Mouse (Mus musculus) heart, embryonic 14.5 days (tissue): ENCODE results near the gene Pygo1. TPM values are rescaled to one million over a fixed set of nuclear protein-coding genes. Genes with fewer than 3 reads are reported as not detected.

Source experiments
- ATAC-seq: fragments of 200-750 bp; cut with Nextera tagmentation; 2 replicates; pipeline ENCODE4 v1.8.0; 2017; ENCODE audit warnings: low read depth, moderate TSS enrichment; ENCODE audit not compliant: insufficient number of reproducible peaks, insufficient read depth, low FRiP score
- H3K27ac ChIP-seq, 2 experiments: fragments of 200-500 bp in 1 of 2; fragments of 300-500 bp in 1 of 2; sonication (generic) in 1 of 2; replicated peaks in 1 of 2; 2 replicates each; pipeline ENCODE4 v1.5.1; 2012 to 2014; ENCODE audit warnings: low read depth in 2 of 2, low read length in 2 of 2, control low read depth in 1 of 2, mild to moderate bottlenecking in 1 of 2, mixed read lengths in 1 of 2; ENCODE audit not compliant: control insufficient read depth in 1 of 2, insufficient read depth in 1 of 2
- H3K27me3 ChIP-seq: fragments of 300-500 bp; sonication (generic); 2 replicates; pipeline ENCODE4 v1.6.1; 2014; ENCODE audit warnings: mild to moderate bottlenecking, low read length, control low read depth; ENCODE audit not compliant: control insufficient read depth, insufficient read depth
- H3K36me3 ChIP-seq: fragments of 300-500 bp; sonication (generic); 2 replicates; pipeline ENCODE4 v1.6.1; 2014; ENCODE audit warnings: mild to moderate bottlenecking, control low read depth, low read length, mixed read lengths; ENCODE audit not compliant: control insufficient read depth, insufficient read depth
- H3K4me1 ChIP-seq, 2 experiments: fragments of 200-500 bp in 1 of 2; fragments of 300-500 bp in 1 of 2; sonication (generic) in 1 of 2; 2 replicates each; pipeline ENCODE4 v1.6.1; 2012 to 2014; ENCODE audit warnings: low read length in 2 of 2, control low read depth in 1 of 2, mixed read lengths in 1 of 2; ENCODE audit not compliant: control insufficient read depth in 2 of 2, insufficient read depth in 2 of 2
- H3K4me2 ChIP-seq: fragments of 300-500 bp; sonication (generic); 2 replicates; pipeline ENCODE4 v1.6.1; 2014; ENCODE audit warnings: mild to moderate bottlenecking, low read length
- H3K4me3 ChIP-seq, 2 experiments: fragments of 200-500 bp in 1 of 2; fragments of 300-500 bp in 1 of 2; sonication (generic) in 1 of 2; 2 replicates each; pipeline ENCODE4 v1.5.1; 2012 to 2014; ENCODE audit warnings: low read length in 2 of 2, mild to moderate bottlenecking in 2 of 2, control low read depth in 1 of 2, low read depth in 1 of 2, moderate library complexity in 1 of 2; ENCODE audit not compliant: control insufficient read depth in 1 of 2, insufficient read depth in 1 of 2
- H3K9ac ChIP-seq: fragments of 300-500 bp; sonication (generic); 2 replicates; pipeline ENCODE4 v1.6.1; 2014; ENCODE audit warnings: mild to moderate bottlenecking, low read length
- H3K9me3 ChIP-seq: fragments of 300-500 bp; sonication (generic); 2 replicates; pipeline ENCODE4 v1.6.1; 2016; ENCODE audit warnings: low read length, control low read depth; ENCODE audit not compliant: control insufficient read depth
- WGBS: fragments of 180-500 bp; shearing (Covaris S2); extraction: QIAGEN DNeasy Blood & Tissue Kit; methylation state at CpG from one replicate; pipeline ENCODE4 v1.1.7; 2014; 5-methylcytosine and 5-hydroxymethylcytosine counted together
- polyA plus RNA-seq: library from polyadenylated mRNA; unstranded; fragments of >200 nt; fragmentation: Nextera tagmentation; extraction: Ambion mirVana; gene quantifications from 2 replicates; pipeline ENCODE4 v1.2.1, GENCODE M21; 2014

Gene Pygo1
- polyA plus RNA-seq, 1 experiment from 2014 or later, result 3.2 TPM

DNA sequence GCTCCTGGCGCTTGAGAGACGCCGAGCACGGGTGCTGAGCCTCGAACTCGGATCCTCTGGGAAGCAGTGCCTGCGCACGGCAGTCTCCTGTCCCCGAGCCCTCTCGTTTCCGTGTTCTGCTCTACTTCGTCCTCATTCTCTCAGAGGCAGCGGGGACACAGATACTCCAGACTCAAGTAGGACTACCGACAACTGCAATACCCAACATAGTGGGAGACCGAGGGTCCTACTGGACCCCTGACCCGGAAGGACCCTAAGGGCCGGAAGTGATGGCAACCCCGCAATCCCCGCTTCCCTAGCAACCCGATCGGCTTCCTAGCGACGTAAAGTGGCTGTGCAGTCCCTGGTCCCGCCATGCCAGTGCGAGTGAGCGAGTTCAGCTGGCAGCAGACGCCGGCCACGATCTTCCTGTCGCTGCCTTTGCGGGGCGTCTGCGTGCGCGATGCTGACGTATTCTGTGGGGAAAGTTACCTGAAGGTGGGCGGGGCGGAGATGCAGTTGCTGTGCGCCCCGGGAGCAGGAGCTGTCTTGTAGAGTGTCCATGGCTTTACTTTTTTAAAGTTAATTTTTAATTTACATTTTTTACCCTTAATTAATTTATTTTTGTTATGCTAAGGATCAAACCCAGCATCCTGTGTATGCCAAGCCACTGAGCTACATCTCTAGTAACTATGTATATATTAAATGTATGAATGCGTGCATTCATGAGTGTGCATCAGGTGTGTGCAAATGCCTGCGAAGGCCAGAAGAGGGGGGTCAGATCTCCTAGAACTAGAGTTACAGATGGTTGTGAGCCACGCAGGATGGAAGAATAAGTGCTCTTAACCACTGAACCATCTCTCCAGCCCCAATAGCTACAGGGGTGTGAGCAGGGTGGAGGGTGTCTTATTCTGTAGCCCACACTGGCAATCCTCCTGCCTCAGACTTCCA is 33.3 kb downstream of the Pygo1 start, which contains the start of the genes Dyx1c1 and Gm44503:
Gene Dyx1c1 (plus strand): TSS at position 265 of the 930 bp plus-strand sequence.
Gene Gm44503 (plus strand): TSS at position 332 of the 930 bp plus-strand sequence.
- H3K36me3 ChIP-seq, result no peaks in the 10 kb centered on the region
- H3K9me3 ChIP-seq, result no peaks in the 10 kb centered on the region
- peak within 1 kb of the TSS; percentile 63 for H3K9ac ChIP-seq
- H3K4me2 ChIP-seq, result peak within 1 kb of the TSS; percentile 67
- H3K4me3 ChIP-seq, result peak within 1 kb of the TSS; percentile 56 to 87
- 1% methylated on average over 43 of the region's 43 CpGs for WGBS
- no peaks in the 10 kb centered on the region for H3K27me3 ChIP-seq
- H3K4me1 ChIP-seq, result peaks cover 0 to 4% of the 10 kb centered on the region in 2 experiments; a peak in 1 of 4 replicates
- ATAC-seq, result peak; percentile 57
- H3K27ac ChIP-seq, result 0 out of 4 replicates have a peak within 1 kb of the TSS, but pooled peaks of 1 of the 2 experiments have one; percentile 14

DNA sequence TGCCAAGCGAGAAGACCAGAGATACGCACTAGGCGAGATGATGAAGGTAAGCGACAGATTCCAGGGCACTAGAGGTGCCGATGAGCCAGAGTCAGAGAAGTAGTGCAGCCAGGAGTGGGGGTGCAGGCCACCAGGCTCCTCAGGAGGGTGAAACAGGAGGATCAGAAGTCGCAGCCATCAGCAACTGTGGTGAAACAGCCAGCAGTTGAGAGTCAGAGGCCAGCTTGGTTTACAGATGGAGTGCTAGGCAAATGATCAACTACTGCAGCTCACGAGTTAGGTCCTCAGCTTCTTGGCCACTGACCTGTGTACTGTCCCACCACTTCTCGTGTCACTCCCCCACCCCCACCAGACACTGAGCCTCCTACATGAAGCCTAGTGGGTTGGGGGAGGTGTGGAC is 35.9 kb downstream of the Pygo1 start:
- Histone ChIP-seq H3K36me3 (no peaks in the 10 kb centered on the region), H3K9me3 (no peaks in the 10 kb centered on the region), H3K4me1 (peaks cover 0 to 4% of the 10 kb centered on the region in 2 experiments; a peak in 1 of 4 replicates), H3K4me3 (no peak overlapping the region), H3K27me3 (no peaks in the 10 kb centered on the region), H3K4me2 (no peak overlapping the region), H3K9ac (no peak overlapping the region), H3K27ac (no peak overlapping the region)
- ATAC-seq, result no peak
- WGBS, result 60% methylated on average over 8 of the region's 8 CpGs

DNA sequence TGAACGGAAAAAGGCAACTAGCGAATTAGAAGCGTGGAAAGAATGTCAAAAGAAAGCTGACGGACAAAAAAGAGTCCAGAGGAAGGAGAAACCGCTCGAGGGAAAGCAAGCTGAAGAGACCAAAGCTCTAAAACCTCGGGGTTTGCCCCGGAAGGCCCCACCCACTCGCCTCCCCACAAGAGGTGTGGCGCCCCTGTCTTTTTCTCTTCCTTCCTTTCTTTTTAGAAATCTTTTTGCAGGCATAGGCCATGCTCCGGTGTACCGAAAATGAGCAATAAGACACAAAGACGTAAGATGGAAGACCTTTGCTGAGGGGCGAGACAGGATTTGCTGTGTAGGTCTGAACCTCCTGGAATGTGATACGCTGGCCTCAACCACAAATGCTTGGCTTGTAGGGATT is 36.5 kb downstream of the Pygo1 start:
- Histone ChIP-seq H3K4me2 (no peak overlapping the region), H3K9ac (no peak overlapping the region), H3K36me3 (no peaks in the 10 kb centered on the region), H3K4me1 (peaks cover 0 to 4% of the 10 kb centered on the region in 2 experiments; a peak in 1 of 4 replicates), H3K27ac (no peak overlapping the region), H3K27me3 (no peaks in the 10 kb centered on the region), H3K9me3 (no peaks in the 10 kb centered on the region), H3K4me3 (no peak overlapping the region)
- ATAC-seq, result no peak
- WGBS, result 72% methylated on average over 15 of the region's 15 CpGs

DNA sequence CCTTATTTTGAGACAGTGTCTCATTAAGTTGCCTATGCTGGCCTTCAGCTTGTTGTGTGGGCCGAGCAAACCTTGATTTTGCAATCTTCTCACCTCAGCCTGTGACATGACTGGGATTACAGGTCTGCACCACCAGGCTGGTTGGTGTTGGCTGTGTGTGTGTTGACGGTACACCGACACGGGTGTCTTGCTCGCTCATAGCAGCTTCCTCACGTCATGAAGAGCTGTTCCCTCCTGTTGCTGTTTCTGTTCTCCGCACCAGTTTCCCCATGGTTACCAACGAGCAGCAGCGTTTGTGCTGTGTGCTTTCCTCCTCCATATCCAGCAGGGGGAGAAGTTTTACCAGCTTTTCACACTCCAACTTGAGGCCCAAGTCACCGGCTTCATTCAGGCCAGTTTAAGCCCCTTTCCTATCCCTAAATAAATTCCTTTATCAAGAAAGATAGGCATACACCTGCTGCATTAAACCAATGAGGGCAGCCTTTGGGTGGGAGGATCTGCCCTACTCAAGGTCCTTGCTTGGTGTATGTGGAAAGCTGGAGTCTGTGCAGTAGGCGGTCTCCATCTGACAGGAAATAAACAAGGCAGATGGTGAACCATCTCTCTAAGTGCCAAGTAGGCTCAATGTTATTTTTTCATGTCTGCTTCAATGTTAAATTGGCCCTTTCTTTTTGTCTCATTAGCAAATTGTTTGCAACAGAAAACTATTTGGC is 43.1 kb downstream of the Pygo1 start:
- WGBS, result 30% methylated on average over 11 of the region's 11 CpGs
- Histone ChIP-seq H3K4me1 (no peaks in the 10 kb centered on the region), H3K27ac (no peak overlapping the region), H3K4me3 (no peak overlapping the region), H3K27me3 (no peaks in the 10 kb centered on the region), H3K36me3 (no peaks in the 10 kb centered on the region), H3K9me3 (no peaks in the 10 kb centered on the region), H3K4me2 (no peak overlapping the region), H3K9ac (no peak overlapping the region)
- ATAC-seq, result peak; percentile 35; the same call in 1 of the 2 replicates

DNA sequence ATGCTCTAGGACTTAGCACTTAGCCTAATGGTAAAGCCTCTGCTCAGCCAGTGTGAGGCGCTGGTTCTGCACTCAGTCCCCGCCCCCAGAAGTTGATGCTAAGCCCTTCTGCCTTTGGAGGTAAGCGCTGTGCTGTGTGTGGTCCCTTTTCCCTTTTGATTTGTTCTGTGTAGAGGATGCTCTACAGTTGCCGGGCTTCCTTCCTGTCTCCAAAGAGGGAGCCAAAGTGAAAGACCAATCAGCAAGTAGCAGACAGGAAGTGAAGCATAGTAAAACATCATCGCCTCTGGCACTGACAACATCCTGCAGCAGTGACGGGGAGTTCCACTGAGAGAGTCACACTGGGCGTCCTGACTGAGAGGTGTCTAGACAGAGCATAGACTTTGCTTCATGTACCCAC is 44.4 kb downstream of the Pygo1 start:
- WGBS, result 62% methylated on average over 7 of the region's 7 CpGs
- no peak for ATAC-seq
- no peak overlapping the region for H3K27ac ChIP-seq

DNA sequence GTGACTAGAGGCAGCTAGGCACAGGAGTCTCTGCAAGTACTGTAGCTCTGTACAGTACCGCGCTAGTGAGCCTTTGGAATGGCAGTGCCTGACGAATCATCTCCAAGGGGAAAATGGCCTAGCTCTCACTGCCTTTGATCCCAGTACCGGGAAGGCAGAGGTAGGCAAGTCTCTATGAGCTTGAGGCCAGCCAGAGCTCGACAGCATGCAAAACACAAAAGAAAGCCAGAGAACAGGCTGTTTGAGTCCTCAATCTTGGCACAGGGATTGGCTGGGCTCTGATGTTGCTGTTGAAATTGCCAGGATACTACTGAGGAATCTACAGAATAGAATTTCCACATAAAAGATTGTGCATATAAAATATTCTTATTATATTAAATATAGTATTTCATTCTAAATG is 47.0 kb downstream of the Pygo1 start:
- Histone ChIP-seq H3K9ac (no peak overlapping the region), H3K36me3 (no peaks in the 10 kb centered on the region), H3K4me3 (no peak overlapping the region), H3K4me2 (no peak overlapping the region), H3K4me1 (no peaks in the 10 kb centered on the region), H3K9me3 (no peaks in the 10 kb centered on the region), H3K27me3 (no peaks in the 10 kb centered on the region), H3K27ac (no peak overlapping the region)
- no peak for ATAC-seq
- WGBS, result 81% methylated on average over 5 of the region's 5 CpGs

More for the DNA sequence above, 44.4 kb downstream of the Pygo1 start:
- H3K4me2 ChIP-seq, result no peak overlapping the region
- H3K36me3 ChIP-seq, result no peaks in the 10 kb centered on the region
- no peaks in the 10 kb centered on the region for H3K4me1 ChIP-seq
- no peaks in the 10 kb centered on the region for H3K9me3 ChIP-seq
- H3K9ac ChIP-seq, result no peak overlapping the region
- no peaks in the 10 kb centered on the region for H3K27me3 ChIP-seq
- no peak overlapping the region for H3K4me3 ChIP-seq

DNA sequence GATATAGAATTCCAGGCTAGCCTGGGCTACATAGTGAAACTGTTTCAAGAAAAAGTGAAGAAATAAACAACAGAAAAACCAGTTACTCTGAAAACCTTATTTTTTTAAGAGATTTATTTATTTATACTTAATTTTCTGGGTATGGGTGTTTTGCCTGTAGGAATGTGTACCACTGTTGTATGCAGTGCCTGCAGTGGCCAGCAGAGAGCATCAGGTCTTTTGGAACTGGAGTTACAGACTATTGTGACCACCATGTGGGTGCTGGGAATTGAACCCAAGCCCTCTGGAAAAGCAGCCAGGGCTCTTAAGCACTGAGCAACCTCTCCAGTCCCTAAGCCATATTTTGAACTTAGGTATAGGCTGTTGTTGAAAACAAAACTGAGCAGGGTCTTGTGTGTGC is 47.5 kb downstream of the Pygo1 start:
- H3K27me3 ChIP-seq, result no peaks in the 10 kb centered on the region
- H3K27ac ChIP-seq, result no peak overlapping the region
- H3K4me1 ChIP-seq, result no peaks in the 10 kb centered on the region
- no peaks in the 10 kb centered on the region for H3K36me3 ChIP-seq
- H3K9ac ChIP-seq, result no peak overlapping the region
- H3K4me2 ChIP-seq, result no peak overlapping the region
- no peak overlapping the region for H3K4me3 ChIP-seq
- no peaks in the 10 kb centered on the region for H3K9me3 ChIP-seq
- no peak for ATAC-seq
